Mouse (Mus musculus): ENCODE measurements around the gene Lmnb2. TPM values are rescaled to one million over a fixed set of nuclear protein-coding genes. Genes with fewer than 3 reads are reported as not detected.
A peak's percentile ranks its signal among the peaks of the same experiment; 100 is the strongest.

Gene Lmnb2
- total and polyA plus RNA-seq, 3 experiments = 3.0 to 10.2 (median 4.8) TPM

GRCm38 (mm10) chr10:80904709-80905108, 13.3 kb downstream of the Lmnb2 start:
- Histone ChIP-seq H3K4me1 (ENCODE audit: insufficient read depth, low read depth, low read length) (peaks cover 21% of the 10 kb centered on the region), H3K9me3 (replicated peaks) (no peaks in the 10 kb centered on the region), H3K27me3 (ENCODE audit: insufficient read depth, low read length) (peaks cover 49% of the 10 kb centered on the region), H3K4me3 (ENCODE audit: low read depth, low read length) (no peak overlapping the region), H3K36me3 (replicated peaks) (peaks cover 4% of the 10 kb centered on the region)
- DNase-seq (ENCODE audit: low spot score) = no peak
- no peak for ATAC-seq (ENCODE audit: extremely low read depth, insufficient number of reproducible peaks, low FRiP score, poor library complexity, severe bottlenecking)
- no peak for TF ChIP-seq GATA1 (IDR thresholded peaks at IDR 0.05; ENCODE audit: borderline replicate concordance, low read length)
- no peak for TF ChIP-seq POLR2AphosphoS5 (IDR thresholded peaks at IDR 0.05; ENCODE audit: insufficient replicate concordance, low read depth, low read length)
- TF ChIP-seq CTCF (IDR thresholded peaks at IDR 0.05; ENCODE audit: low read depth, low read length) = no peak
- no peak for TF ChIP-seq TAL1 (conservative IDR thresholded peaks at IDR 0.05; ENCODE audit: low read depth, low read length)
- TF ChIP-seq GATA2 (IDR thresholded peaks at IDR 0.05; ENCODE audit: borderline replicate concordance, low read depth, low read length) = no peak

GRCm38 (mm10) chr10:80904004-80904693, 13.9 kb downstream of the Lmnb2 start:
- no peaks in the 10 kb centered on the region for H3K9me3 ChIP-seq (replicated peaks)
- H3K27me3 ChIP-seq (ENCODE audit: insufficient read depth, low read length) = peaks cover 44% of the 10 kb centered on the region
- H3K36me3 ChIP-seq (replicated peaks) = peaks cover 10% of the 10 kb centered on the region
- no peak overlapping the region for H3K4me3 ChIP-seq (ENCODE audit: low read depth, low read length)
- peaks cover 27% of the 10 kb centered on the region for H3K4me1 ChIP-seq (ENCODE audit: insufficient read depth, low read depth, low read length)
- no peak for DNase-seq (ENCODE audit: low spot score)
- ATAC-seq (ENCODE audit: extremely low read depth, insufficient number of reproducible peaks, low FRiP score, poor library complexity, severe bottlenecking) = no peak
- TF ChIP-seq TAL1 (conservative IDR thresholded peaks at IDR 0.05; ENCODE audit: low read depth, low read length) (no peak), POLR2AphosphoS5 (IDR thresholded peaks at IDR 0.05; ENCODE audit: insufficient replicate concordance, low read depth, low read length) (no peak), CTCF (IDR thresholded peaks at IDR 0.05; ENCODE audit: low read depth, low read length) (no peak), GATA2 (IDR thresholded peaks at IDR 0.05; ENCODE audit: borderline replicate concordance, low read depth, low read length) (no peak), GATA1 (IDR thresholded peaks at IDR 0.05; ENCODE audit: borderline replicate concordance, low read length) (no peak)

- Histone ChIP-seq H3K4me1 (ENCODE audit: insufficient read depth, low read depth, low read length) (peaks cover 35% of the 10 kb centered on the region), H3K36me3 (replicated peaks) (peaks cover 18% of the 10 kb centered on the region), H3K9me3 (replicated peaks) (no peaks in the 10 kb centered on the region), H3K4me3 (ENCODE audit: low read depth, low read length) (no peak overlapping the region), H3K27me3 (ENCODE audit: insufficient read depth, low read length) (peaks cover 36% of the 10 kb centered on the region; the same call in 1 of the 2 replicates)
- ATAC-seq (ENCODE audit: extremely low read depth, insufficient number of reproducible peaks, low FRiP score, poor library complexity, severe bottlenecking) (no peak), DNase-seq (ENCODE audit: low spot score) (no peak)
- TF ChIP-seq TAL1 (conservative IDR thresholded peaks at IDR 0.05; ENCODE audit: low read depth, low read length) (no peak), GATA2 (IDR thresholded peaks at IDR 0.05; ENCODE audit: borderline replicate concordance, low read depth, low read length) (no peak), CTCF (IDR thresholded peaks at IDR 0.05; ENCODE audit: low read depth, low read length) (no peak), GATA1 (IDR thresholded peaks at IDR 0.05; ENCODE audit: borderline replicate concordance, low read length) (no peak), POLR2AphosphoS5 (IDR thresholded peaks at IDR 0.05; ENCODE audit: insufficient replicate concordance, low read depth, low read length) (no peak)
Observed at GRCm38 (mm10) chr10:80903282-80903681, 14.8 kb downstream of the Lmnb2 start.

GRCm38 (mm10) chr10:80902273-80902940, 15.6 kb downstream of the Lmnb2 start:
- TF ChIP-seq GATA2 (IDR thresholded peaks at IDR 0.05; ENCODE audit: borderline replicate concordance, low read depth, low read length) (no peak), GATA1 (IDR thresholded peaks at IDR 0.05; ENCODE audit: borderline replicate concordance, low read length) (no peak)
- H3K9me3 ChIP-seq (replicated peaks) = no peaks in the 10 kb centered on the region
- peaks cover 43% of the 10 kb centered on the region for H3K4me1 ChIP-seq (ENCODE audit: insufficient read depth, low read depth, low read length)
- DNase-seq (ENCODE audit: low spot score) = no peak
- H3K36me3 ChIP-seq (replicated peaks) = peaks cover 27% of the 10 kb centered on the region
- peaks cover 29% of the 10 kb centered on the region; the same call in 1 of the 2 replicates for H3K27me3 ChIP-seq (ENCODE audit: insufficient read depth, low read length)
- H3K4me3 ChIP-seq (ENCODE audit: low read depth, low read length) = no peak overlapping the region
- no peak for ATAC-seq (ENCODE audit: extremely low read depth, insufficient number of reproducible peaks, low FRiP score, poor library complexity, severe bottlenecking)

- no peak for ATAC-seq (ENCODE audit: extremely low read depth, insufficient number of reproducible peaks, low FRiP score, poor library complexity, severe bottlenecking)
- DNase-seq (ENCODE audit: low spot score) = no peak
- peak overlapping the region; percentile 64; the same call in 1 of the 2 replicates for H3K4me3 ChIP-seq (ENCODE audit: low read depth, low read length)
- peaks cover 35% of the 10 kb centered on the region for H3K36me3 ChIP-seq (replicated peaks)
- H3K9me3 ChIP-seq (replicated peaks) = no peaks in the 10 kb centered on the region
- H3K27me3 ChIP-seq (ENCODE audit: insufficient read depth, low read length) = peaks cover 25% of the 10 kb centered on the region; the same call in 1 of the 2 replicates
- TF ChIP-seq GATA2 (IDR thresholded peaks at IDR 0.05; ENCODE audit: borderline replicate concordance, low read depth, low read length) = no peak
- no peak for TF ChIP-seq CTCF (IDR thresholded peaks at IDR 0.05; ENCODE audit: low read depth, low read length)
- no peak for TF ChIP-seq POLR2AphosphoS5 (IDR thresholded peaks at IDR 0.05; ENCODE audit: insufficient replicate concordance, low read depth, low read length)
- no peak for TF ChIP-seq TAL1 (conservative IDR thresholded peaks at IDR 0.05; ENCODE audit: low read depth, low read length)
- TF ChIP-seq GATA1 (IDR thresholded peaks at IDR 0.05; ENCODE audit: borderline replicate concordance, low read length) = no peak
- peaks cover 46% of the 10 kb centered on the region for H3K4me1 ChIP-seq (ENCODE audit: insufficient read depth, low read depth, low read length)
Observed at GRCm38 (mm10) chr10:80901409-80902272, 16.4 kb downstream of the Lmnb2 start.

All from G1E (cell line).